Mouse (Mus musculus): ENCODE measurements at regions not wholly inside any gene's neighbourhood (a gene's known extent, or its start where the extent isn't known, plus 50 kb on each side); places are given as distances from the start of the nearest gene placed in this dataset.

DNA sequence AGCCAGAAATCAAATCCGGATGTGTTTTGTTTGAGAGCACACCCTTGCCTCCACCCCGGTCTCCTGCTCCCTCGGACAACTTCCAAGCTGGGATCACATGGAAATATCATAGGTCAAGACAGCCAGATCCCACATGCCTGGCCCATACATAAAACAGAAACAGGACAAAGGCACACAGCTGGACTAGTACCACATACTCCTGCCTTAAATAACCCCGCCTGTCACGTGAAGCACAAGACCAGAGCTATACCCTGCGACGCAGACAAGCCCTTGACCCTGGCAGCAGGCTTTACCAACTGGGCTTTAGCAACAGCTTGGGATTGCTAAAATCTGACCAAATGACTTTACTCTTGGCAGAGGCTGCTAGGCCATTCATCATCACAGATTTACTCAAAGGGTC lies 313.3 kb upstream of the Jarid2 start:
- Histone ChIP-seq H3K36me3 (ENCODE audit: insufficient read depth, low read length) (no peaks in the 10 kb centered on the region), H3K9me3 (replicated peaks; ENCODE audit: low read length) (no peaks in the 10 kb centered on the region), H3K9ac (ENCODE audit: low read depth, low read length) (no peak overlapping the region), H3K27ac (0 out of 2 replicates have a peak overlapping the region, but pooled peaks have one; percentile 19), H3K4me2 (ENCODE audit: low read length) (no peak overlapping the region), H3K4me1 (replicated peaks; ENCODE audit: insufficient read depth, low read length) (peaks cover 29% of the 10 kb centered on the region), H3K27me3 (ENCODE audit: insufficient read depth, low read length) (no peaks in the 10 kb centered on the region), H3K4me3 (replicated peaks; ENCODE audit: low read depth, low read length) (no peak overlapping the region)
- DNase-seq (ENCODE audit: low spot score) (peak; percentile 57), ATAC-seq (replicated peaks; ENCODE audit: low FRiP score, low read depth) (no peak)
- no peak for TF ChIP-seq CTCF (IDR thresholded peaks at IDR 0.05; ENCODE audit: low read depth)
- WGBS: 36% methylated on average over 7 of the region's 7 CpGs

DNA sequence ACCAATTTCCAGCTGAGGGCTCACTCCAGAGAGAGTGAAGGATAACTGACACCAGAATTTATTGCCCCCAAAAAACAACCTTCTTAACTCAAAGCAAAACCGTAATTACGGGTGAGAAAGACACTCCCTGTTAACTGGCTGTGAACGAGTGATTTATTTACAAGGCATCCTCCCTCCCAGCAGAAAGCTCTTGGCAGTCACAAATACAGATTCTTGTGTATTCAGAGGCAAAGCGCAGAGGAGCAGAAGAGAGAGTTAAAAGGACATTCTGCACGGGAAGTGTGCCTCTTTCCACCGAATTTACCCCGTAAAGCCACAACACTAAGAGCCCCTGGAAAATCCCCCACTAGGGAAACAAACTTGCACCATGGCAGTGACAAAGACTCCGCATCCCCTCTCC lies 312.3 kb upstream of the Jarid2 start:
- TF ChIP-seq CTCF (IDR thresholded peaks at IDR 0.05; ENCODE audit: low read depth): no peak
- DNase-seq (ENCODE audit: low spot score): peak; percentile 94
- Histone ChIP-seq H3K4me2 (ENCODE audit: low read length) (peak overlapping the region; percentile 37), H3K9ac (ENCODE audit: low read depth, low read length) (0 out of 2 replicates have a peak overlapping the region, but pooled peaks have one; percentile 18), H3K27ac (0 out of 2 replicates have a peak overlapping the region, but pooled peaks have one; percentile 19), H3K4me3 (replicated peaks; ENCODE audit: low read depth, low read length) (no peak overlapping the region), H3K27me3 (ENCODE audit: insufficient read depth, low read length) (no peaks in the 10 kb centered on the region), H3K9me3 (replicated peaks; ENCODE audit: low read length) (no peaks in the 10 kb centered on the region), H3K36me3 (ENCODE audit: insufficient read depth, low read length) (no peaks in the 10 kb centered on the region), H3K4me1 (replicated peaks; ENCODE audit: insufficient read depth, low read length) (peaks cover 29% of the 10 kb centered on the region)
- no peak for ATAC-seq (replicated peaks; ENCODE audit: low FRiP score, low read depth)
- 12% methylated on average over 8 of the region's 8 CpGs for WGBS

DNA sequence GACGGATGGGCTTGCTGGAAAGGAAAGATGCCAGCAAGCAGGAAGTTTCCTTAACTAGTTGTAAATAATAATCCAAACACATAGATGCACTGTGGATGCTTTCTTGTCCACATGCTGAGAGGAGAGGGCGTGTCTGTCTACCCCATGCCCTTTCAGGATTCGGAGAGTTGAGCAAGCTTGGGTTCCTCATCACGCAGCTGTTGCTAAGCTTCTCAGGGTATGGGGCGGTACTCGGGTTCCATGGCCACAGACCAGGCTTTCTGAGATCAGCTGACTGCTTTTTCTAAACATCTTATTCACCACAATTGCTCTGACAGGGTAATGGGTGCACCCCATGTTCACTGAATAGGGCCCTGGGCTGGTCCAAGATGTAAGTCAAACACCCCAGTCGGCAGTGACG lies 310.2 kb upstream of the Jarid2 start:
- H3K27me3 ChIP-seq (ENCODE audit: insufficient read depth, low read length): no peaks in the 10 kb centered on the region
- DNase-seq (ENCODE audit: low spot score) (no peak), ATAC-seq (replicated peaks; ENCODE audit: low FRiP score, low read depth) (no peak)
- no peak overlapping the region for H3K9ac ChIP-seq (ENCODE audit: low read depth, low read length)
- no peak overlapping the region for H3K4me2 ChIP-seq (ENCODE audit: low read length)
- H3K36me3 ChIP-seq (ENCODE audit: insufficient read depth, low read length): no peaks in the 10 kb centered on the region
- 65% methylated on average over 8 of the region's 8 CpGs for WGBS
- H3K27ac ChIP-seq: peak overlapping the region; percentile 71
- H3K4me1 ChIP-seq (replicated peaks; ENCODE audit: insufficient read depth, low read length): peaks cover 35% of the 10 kb centered on the region
- H3K9me3 ChIP-seq (replicated peaks; ENCODE audit: low read length): no peaks in the 10 kb centered on the region
- TF ChIP-seq CTCF (IDR thresholded peaks at IDR 0.05; ENCODE audit: low read depth): no peak
- H3K4me3 ChIP-seq (replicated peaks; ENCODE audit: low read depth, low read length): no peak overlapping the region

DNA sequence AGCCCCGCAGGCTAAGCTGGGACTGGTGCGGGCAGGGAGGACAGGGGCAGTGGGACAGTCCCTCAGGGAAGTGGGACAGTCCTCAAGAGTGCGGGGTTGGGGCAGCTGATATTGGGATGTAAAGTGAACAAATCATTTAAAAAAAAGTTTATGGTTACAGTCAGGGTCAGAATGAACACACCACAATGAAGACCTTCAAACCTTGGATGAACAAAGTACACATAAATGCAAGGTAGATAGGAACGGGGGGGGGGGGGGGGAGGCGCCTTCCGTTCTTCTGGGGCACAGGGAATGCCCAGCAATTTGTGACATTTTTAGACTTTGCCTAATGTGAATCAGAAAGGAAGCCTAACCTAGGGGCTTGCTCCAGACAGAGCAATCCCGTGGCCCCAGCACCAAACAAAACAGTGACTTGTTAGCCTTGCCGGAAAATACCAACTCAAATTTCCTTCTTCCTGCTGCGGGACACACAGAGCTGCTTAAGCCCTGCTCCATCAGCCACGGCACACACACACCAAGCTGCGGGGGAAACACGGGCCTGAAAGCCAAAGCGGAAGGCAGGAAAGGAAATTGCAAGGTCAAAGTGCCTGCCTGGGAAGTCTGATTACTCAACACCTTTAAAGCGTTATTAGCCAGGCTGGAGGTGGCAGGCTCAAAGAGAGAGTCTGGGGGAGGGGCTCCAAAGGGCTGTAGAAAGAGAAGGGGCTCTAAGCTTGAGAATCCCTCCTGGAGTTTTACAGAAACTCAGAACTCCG lies 309.6 kb upstream of the Jarid2 start:
- Histone ChIP-seq H3K4me3 (replicated peaks; ENCODE audit: low read depth, low read length) (no peak overlapping the region), H3K27ac (peak overlapping the region; percentile 71)

DNA sequence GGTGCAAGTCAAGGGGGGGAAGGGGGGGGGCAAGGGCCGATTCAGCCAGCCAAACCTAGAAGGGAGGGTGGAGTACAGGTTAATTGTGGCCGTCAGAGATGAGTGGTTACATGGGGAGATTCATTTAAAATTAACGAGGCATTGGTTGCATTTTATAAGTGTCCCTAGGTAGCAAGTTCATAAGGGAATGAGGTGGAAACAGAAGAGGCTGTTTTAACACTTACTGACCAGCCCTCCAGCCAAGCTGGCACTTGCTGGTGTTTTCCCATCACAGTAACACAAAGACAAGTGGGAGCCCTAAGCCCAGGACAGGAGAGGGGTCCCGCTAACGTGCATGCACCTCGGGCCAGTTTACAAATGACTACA lies 309.1 kb upstream of the Jarid2 start:
- Histone ChIP-seq H3K27ac (peak overlapping the region; percentile 71), H3K27me3 (ENCODE audit: insufficient read depth, low read length) (no peaks in the 10 kb centered on the region), H3K4me1 (replicated peaks; ENCODE audit: insufficient read depth, low read length) (peaks cover 37% of the 10 kb centered on the region), H3K36me3 (ENCODE audit: insufficient read depth, low read length) (no peaks in the 10 kb centered on the region), H3K4me2 (ENCODE audit: low read length) (peak overlapping the region; percentile 19; the same call in 1 of the 2 replicates), H3K9ac (ENCODE audit: low read depth, low read length) (no peak overlapping the region), H3K9me3 (replicated peaks; ENCODE audit: low read length) (no peaks in the 10 kb centered on the region), H3K4me3 (replicated peaks; ENCODE audit: low read depth, low read length) (no peak overlapping the region)
- DNase-seq (ENCODE audit: low spot score) (peak; percentile 82), ATAC-seq (replicated peaks; ENCODE audit: low FRiP score, low read depth) (peak; percentile 45)
- no peak for TF ChIP-seq CTCF (IDR thresholded peaks at IDR 0.05; ENCODE audit: low read depth)
- 23% methylated on average over 6 of the region's 6 CpGs for WGBS

More for the DNA sequence above, 309.6 kb upstream of the Jarid2 start:
- ATAC-seq (replicated peaks; ENCODE audit: low FRiP score, low read depth): peak; percentile 76
- TF ChIP-seq CTCF (IDR thresholded peaks at IDR 0.05; ENCODE audit: low read depth): no peak
- peak; percentile 85 for DNase-seq (ENCODE audit: low spot score)
- Histone ChIP-seq H3K9ac (ENCODE audit: low read depth, low read length) (no peak overlapping the region), H3K9me3 (replicated peaks; ENCODE audit: low read length) (no peaks in the 10 kb centered on the region), H3K4me1 (replicated peaks; ENCODE audit: insufficient read depth, low read length) (peaks cover 35% of the 10 kb centered on the region), H3K36me3 (ENCODE audit: insufficient read depth, low read length) (no peaks in the 10 kb centered on the region), H3K4me2 (ENCODE audit: low read length) (peak overlapping the region; percentile 19; the same call in 1 of the 2 replicates), H3K27me3 (ENCODE audit: insufficient read depth, low read length) (no peaks in the 10 kb centered on the region)
- 12% methylated on average over 14 of the region's 15 CpGs for WGBS

DNA sequence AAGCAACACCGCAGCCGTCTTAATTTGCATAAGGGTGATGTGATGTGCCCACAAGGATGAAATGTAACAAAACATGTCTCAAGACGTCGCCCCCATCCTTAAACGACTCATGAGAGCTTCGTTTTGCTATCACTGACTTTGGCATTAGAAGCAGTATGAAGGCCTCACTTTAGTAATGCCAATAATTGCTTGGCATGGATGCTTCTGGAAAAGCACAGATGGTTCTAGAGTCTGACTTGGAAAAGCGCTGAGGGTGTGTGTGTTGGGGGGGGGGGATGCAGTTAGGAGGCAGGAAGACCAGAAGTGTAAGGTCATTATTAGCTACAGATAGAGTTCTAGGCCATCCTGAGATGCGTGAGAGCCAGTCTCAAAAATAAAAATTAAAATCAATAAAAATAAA lies 308.3 kb upstream of the Jarid2 start:
- no peak overlapping the region for H3K4me3 ChIP-seq (replicated peaks; ENCODE audit: low read depth, low read length)
- no peak overlapping the region for H3K9ac ChIP-seq (ENCODE audit: low read depth, low read length)
- no peaks in the 10 kb centered on the region for H3K27me3 ChIP-seq (ENCODE audit: insufficient read depth, low read length)
- H3K27ac ChIP-seq: no peak overlapping the region
- TF ChIP-seq CTCF (IDR thresholded peaks at IDR 0.05; ENCODE audit: low read depth): no peak
- H3K9me3 ChIP-seq (replicated peaks; ENCODE audit: low read length): no peaks in the 10 kb centered on the region
- WGBS: 88% methylated on average over 8 of the region's 8 CpGs
- DNase-seq (ENCODE audit: low spot score): no peak
- no peak for ATAC-seq (replicated peaks; ENCODE audit: low FRiP score, low read depth)
- no peak overlapping the region for H3K4me2 ChIP-seq (ENCODE audit: low read length)
- no peaks in the 10 kb centered on the region for H3K36me3 ChIP-seq (ENCODE audit: insufficient read depth, low read length)
- H3K4me1 ChIP-seq (replicated peaks; ENCODE audit: insufficient read depth, low read length): peaks cover 35% of the 10 kb centered on the region

Data from kidney, postnatal 0 days (tissue).